Mouse (Mus musculus): Measurements from ENCODE around the gene Sprr2j-ps. TPM values are rescaled to one million over a fixed set of nuclear protein-coding genes. Genes with fewer than 3 reads are reported as not detected.

Sprr2j-ps gene
- polyA plus RNA-seq, 1 experiment from 2014 or later = not detected

Other genes with a start within 250 kb of the Sprr2j-ps start
- gene Sprr2a1, start 202.3 kb upstream of the Sprr2j-ps start, polyA plus RNA-seq (2015; fragmentation: Nextera tagmentation; extraction: Ambion mirVana) = not detected in 2 replicates
- not detected in 2 replicates for gene Sprr2a2, start 202.2 kb upstream of the Sprr2j-ps start, polyA plus RNA-seq (2015; fragmentation: Nextera tagmentation; extraction: Ambion mirVana)
- not detected in 2 replicates for gene Sprr2a3, start 132.7 kb upstream of the Sprr2j-ps start, polyA plus RNA-seq (2015; fragmentation: Nextera tagmentation; extraction: Ambion mirVana)
- not detected in 2 replicates for gene Sprr2b, start 101.5 kb upstream of the Sprr2j-ps start, polyA plus RNA-seq (2015; fragmentation: Nextera tagmentation; extraction: Ambion mirVana)
- not detected in 2 replicates for gene Sprr2d, start 78.9 kb upstream of the Sprr2j-ps start, polyA plus RNA-seq (2015; fragmentation: Nextera tagmentation; extraction: Ambion mirVana)
- not detected in 2 replicates for gene Sprr2e, start 65.9 kb upstream of the Sprr2j-ps start, polyA plus RNA-seq (2015; fragmentation: Nextera tagmentation; extraction: Ambion mirVana)
- gene Sprr2f, start 52.9 kb upstream of the Sprr2j-ps start, polyA plus RNA-seq (2015; fragmentation: Nextera tagmentation; extraction: Ambion mirVana) = not detected in 2 replicates
- gene Sprr2h, start 32.4 kb upstream of the Sprr2j-ps start, polyA plus RNA-seq (2015; fragmentation: Nextera tagmentation; extraction: Ambion mirVana) = not detected in 2 replicates
- gene Sprr2i, start 10.1 kb upstream of the Sprr2j-ps start, polyA plus RNA-seq (2015; fragmentation: Nextera tagmentation; extraction: Ambion mirVana) = not detected in 2 replicates
- gene Gm9774, start 11.3 kb downstream of the Sprr2j-ps start, polyA plus RNA-seq (2015; fragmentation: Nextera tagmentation; extraction: Ambion mirVana) = 6.7 and 7.1 TPM in 2 replicates
- not detected in 2 replicates for gene Sprr2k, start 14.5 kb downstream of the Sprr2j-ps start, polyA plus RNA-seq (2015; fragmentation: Nextera tagmentation; extraction: Ambion mirVana)
- gene Sprr1b, start 20.7 kb downstream of the Sprr2j-ps start, polyA plus RNA-seq (2015; fragmentation: Nextera tagmentation; extraction: Ambion mirVana) = not detected in 2 replicates
- gene Sprr3, start 40.6 kb downstream of the Sprr2j-ps start, polyA plus RNA-seq (2015; fragmentation: Nextera tagmentation; extraction: Ambion mirVana) = not detected in 2 replicates
- gene Sprr1a, start 67.8 kb downstream of the Sprr2j-ps start, polyA plus RNA-seq (2015; fragmentation: Nextera tagmentation; extraction: Ambion mirVana) = not detected in 2 replicates
- not detected in 2 replicates for gene Sprr4, start 82.4 kb downstream of the Sprr2j-ps start, polyA plus RNA-seq (2015; fragmentation: Nextera tagmentation; extraction: Ambion mirVana)
- not detected in 2 replicates for gene 2310046K23Rik, start 116.4 kb downstream of the Sprr2j-ps start, polyA plus RNA-seq (2015; fragmentation: Nextera tagmentation; extraction: Ambion mirVana)
- not detected in 2 replicates for gene Ivl, start 155.7 kb downstream of the Sprr2j-ps start, polyA plus RNA-seq (2015; fragmentation: Nextera tagmentation; extraction: Ambion mirVana)
- not detected in 2 replicates for gene Smcp, start 170.9 kb downstream of the Sprr2j-ps start, polyA plus RNA-seq (2015; fragmentation: Nextera tagmentation; extraction: Ambion mirVana)
- not detected in 2 replicates for gene 2210017I01Rik, start 189.4 kb downstream of the Sprr2j-ps start, polyA plus RNA-seq (2015; fragmentation: Nextera tagmentation; extraction: Ambion mirVana)
- not detected in 2 replicates for gene Lce6a, start 203.6 kb downstream of the Sprr2j-ps start, polyA plus RNA-seq (2015; fragmentation: Nextera tagmentation; extraction: Ambion mirVana)
- not detected in 2 replicates for gene Lce1a1, start 230.2 kb downstream of the Sprr2j-ps start, polyA plus RNA-seq (2015; fragmentation: Nextera tagmentation; extraction: Ambion mirVana)
- gene Lce1b, start 238.8 kb downstream of the Sprr2j-ps start, polyA plus RNA-seq (2015; fragmentation: Nextera tagmentation; extraction: Ambion mirVana) = not detected in 2 replicates